8 mouse cellular contexts compared by ENCODE assay signal in the genomic region with DNA sequence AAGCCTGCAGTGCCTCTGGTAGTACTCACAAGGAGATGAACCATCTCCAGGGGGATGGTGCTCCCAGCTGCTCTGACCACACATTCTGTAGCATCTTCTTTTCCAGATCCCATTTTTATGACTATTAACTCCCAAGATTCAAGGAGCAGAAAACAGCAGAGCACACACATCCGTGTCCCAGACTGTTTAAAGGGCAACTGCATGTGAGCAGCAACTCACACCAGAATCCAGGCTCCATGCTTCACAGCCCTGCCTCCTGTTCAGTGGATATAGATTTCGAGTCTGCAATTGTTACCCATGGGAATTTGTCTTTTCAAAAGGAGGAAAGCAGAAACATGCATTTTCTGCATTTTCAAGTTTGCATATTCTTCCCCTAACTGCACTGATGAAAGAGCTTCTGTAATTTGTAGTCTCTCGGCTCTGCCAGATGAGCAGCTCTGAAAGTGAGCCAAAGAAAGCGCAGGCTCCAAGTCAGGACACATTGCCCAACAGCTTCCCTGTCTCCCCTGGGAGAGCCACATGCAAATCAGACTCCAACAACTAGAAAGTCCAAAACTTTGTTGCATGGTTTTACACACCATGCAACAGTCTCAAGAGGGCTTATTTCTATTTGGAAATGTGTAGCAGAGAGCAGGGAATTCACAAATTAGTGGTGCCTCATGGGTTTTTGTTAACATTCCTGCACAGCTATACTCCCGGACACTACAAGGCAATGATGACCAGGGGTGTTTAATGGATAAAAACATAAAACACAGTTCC.
A peak's percentile ranks its signal among the peaks of the same experiment; 100 is the strongest.
DNase-seq lines count a peak whose midpoint lies in the region.

No protein-coding gene starts in this region.

- intact Hi-C loops in left cerebral cortex, postnatal 14 days (cut with DNase I), result no loop called here
- intact Hi-C loops in left cerebral cortex, postnatal 36 days (cut with DNase I), result no loop called here

- peak; percentile 33 to 36 for DNase-seq in left cerebral cortex, postnatal 14 days (ENCODE audit: low spot score in 2 of 2)
- DNase-seq in left cerebral cortex, postnatal 36 days (ENCODE audit: low spot score in 2 of 2), result no peak
- peak; percentile 85 for DNase-seq in adrenal gland, adult 2 months
- DNase-seq in gastrocnemius, postnatal 10 days, result peak; percentile 41
- DNase-seq in kidney, postnatal 25 days, result peak; percentile 62 to 69
- peak; percentile 8 for DNase-seq in ovary, postnatal 10 days (ENCODE audit: low spot score)
- DNase-seq in natural killer cell, adult 2 months (ENCODE audit: low spot score in 2 of 2), result no peak
- no peak for DNase-seq in cerebellum, adult 9-10 months

Comparison
In these comparisons a context has a peak if more than half of its experiments do, and no peak if none do; other contexts are left out.
1. DNase-seq: peak in left cerebral cortex, postnatal 14 days (2 of 2), adrenal gland, adult 2 months (single experiment), gastrocnemius, postnatal 10 days (single experiment), kidney, postnatal 25 days (2 of 2) and ovary, postnatal 10 days (single experiment); none in left cerebral cortex, postnatal 36 days (0 of 2), natural killer cell, adult 2 months (0 of 2) and cerebellum, adult 9-10 months (single experiment).